Mouse (Mus musculus) heart, embryonic 11.5 days (tissue): ENCODE data around the gene Reps1. TPM values are rescaled to one million over a fixed set of nuclear protein-coding genes. Genes with fewer than 3 reads are reported as not detected.

Experiments used
- ATAC-seq: fragments of 200-750 bp; cut with Nextera tagmentation; replicated peaks from 2 replicates; pipeline ENCODE4 v1.8.0; 2017; ENCODE audit warnings: moderate library complexity; ENCODE audit not compliant: insufficient number of reproducible peaks, low FRiP score, low TSS enrichment
- H3K27ac ChIP-seq: fragments of 300-500 bp; sonication (generic); 2 replicates; pipeline ENCODE4 v1.5.1; 2014; ENCODE audit warnings: mild to moderate bottlenecking, low read depth, low read length
- H3K27me3 ChIP-seq: fragments of 300-500 bp; sonication (generic); 2 replicates; pipeline ENCODE4 v1.6.1; 2014; ENCODE audit warnings: mild to moderate bottlenecking, low read length, mixed read lengths; ENCODE audit not compliant: control insufficient read depth, insufficient read depth
- H3K36me3 ChIP-seq: fragments of 300-500 bp; sonication (generic); 2 replicates; pipeline ENCODE4 v1.6.1; 2014; ENCODE audit warnings: mild to moderate bottlenecking, low read length, moderate library complexity, mixed read lengths; ENCODE audit not compliant: control insufficient read depth, insufficient read depth
- H3K4me1 ChIP-seq: fragments of 300-500 bp; sonication (generic); 2 replicates; pipeline ENCODE4 v1.6.1; 2014; ENCODE audit warnings: low read length; ENCODE audit not compliant: control insufficient read depth, insufficient read depth
- H3K4me2 ChIP-seq: fragments of 300-500 bp; sonication (generic); 2 replicates; pipeline ENCODE4 v1.6.1; 2014; ENCODE audit warnings: mild to moderate bottlenecking, moderate library complexity
- H3K4me3 ChIP-seq: fragments of 300-500 bp; sonication (generic); 2 replicates; pipeline ENCODE4 v1.5.1; 2014; ENCODE audit warnings: low read depth, low read length
- H3K9ac ChIP-seq: fragments of 300-500 bp; sonication (generic); 2 replicates; pipeline ENCODE4 v1.6.1; 2014; ENCODE audit warnings: mild to moderate bottlenecking, low read depth, low read length, moderate library complexity
- H3K9me3 ChIP-seq: fragments of 300-500 bp; sonication (generic); replicated peaks from 2 replicates; pipeline ENCODE4 v1.6.1; 2016; ENCODE audit warnings: low read length; ENCODE audit not compliant: control insufficient read depth
- WGBS: fragments of 180-500 bp; shearing (Covaris S2); extraction: QIAGEN DNeasy Blood & Tissue Kit; methylation state at CpG from one replicate; pipeline ENCODE4 v1.1.7; 2014; ENCODE audit not compliant: insufficient replicate concordance; 5-methylcytosine and 5-hydroxymethylcytosine counted together
- polyA plus RNA-seq: library from polyadenylated mRNA; unstranded; fragments of >200 nt; fragmentation: Nextera tagmentation; extraction: Ambion mirVana; gene quantifications from 2 replicates; pipeline ENCODE4 v1.2.1, GENCODE M21; 2014

The Reps1 gene
- polyA plus RNA-seq, 1 experiment from 2014 or later = 20.3 TPM

GRCm38 (mm10) chr10:18090691-18091090 lies 35.0 kb downstream of the Reps1 start:
- Histone ChIP-seq H3K27me3 (no peaks in the 10 kb centered on the region), H3K4me3 (no peak overlapping the region), H3K9ac (no peak overlapping the region), H3K4me1 (no peaks in the 10 kb centered on the region), H3K27ac (no peak overlapping the region), H3K4me2 (no peak overlapping the region), H3K9me3 (no peaks in the 10 kb centered on the region), H3K36me3 (peaks cover 5% of the 10 kb centered on the region; the same call in 1 of the 2 replicates)
- ATAC-seq = no peak

DNA sequence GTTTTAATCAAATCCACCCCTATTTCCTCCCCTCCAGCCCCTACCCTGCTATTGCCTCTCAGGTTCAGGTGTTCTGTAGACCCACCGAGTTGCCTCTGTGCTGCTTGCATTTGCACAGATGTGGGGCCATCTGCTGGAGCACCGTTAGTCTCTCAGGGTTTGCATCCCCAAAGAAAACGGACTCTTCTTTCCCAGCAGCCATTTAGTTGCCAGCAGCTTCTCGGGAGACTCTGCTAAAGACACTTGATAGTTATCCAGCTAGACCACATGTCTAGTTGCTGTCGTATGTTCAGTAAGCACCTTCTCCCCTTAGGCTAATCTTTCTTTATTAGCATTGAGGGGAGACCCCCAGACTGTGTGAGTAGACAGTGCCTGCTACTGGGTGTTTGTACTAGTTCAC lies 46.5 kb downstream of the Reps1 start:
- ATAC-seq = no peak
- no peak overlapping the region for H3K4me3 ChIP-seq
- H3K4me2 ChIP-seq = no peak overlapping the region
- WGBS = 73% methylated on average over 5 of the region's 5 CpGs
- H3K27me3 ChIP-seq = no peaks in the 10 kb centered on the region
- H3K36me3 ChIP-seq = peaks cover 8% of the 10 kb centered on the region
- no peak overlapping the region for H3K27ac ChIP-seq
- H3K4me1 ChIP-seq = no peaks in the 10 kb centered on the region
- no peak overlapping the region for H3K9ac ChIP-seq
- no peaks in the 10 kb centered on the region for H3K9me3 ChIP-seq

- no peaks in the 10 kb centered on the region for H3K9me3 ChIP-seq
- 75% methylated on average over 5 of the region's 5 CpGs for WGBS
- H3K4me1 ChIP-seq = no peaks in the 10 kb centered on the region
- H3K36me3 ChIP-seq = peaks cover 7% of the 10 kb centered on the region
- no peak overlapping the region for H3K4me2 ChIP-seq
- H3K9ac ChIP-seq = no peak overlapping the region
- no peaks in the 10 kb centered on the region for H3K27me3 ChIP-seq
- no peak for ATAC-seq
- no peak overlapping the region for H3K4me3 ChIP-seq
- H3K27ac ChIP-seq = no peak overlapping the region
Measured at GRCm38 (mm10) chr10:18107471-18107870, 51.8 kb downstream of the Reps1 start.

DNA sequence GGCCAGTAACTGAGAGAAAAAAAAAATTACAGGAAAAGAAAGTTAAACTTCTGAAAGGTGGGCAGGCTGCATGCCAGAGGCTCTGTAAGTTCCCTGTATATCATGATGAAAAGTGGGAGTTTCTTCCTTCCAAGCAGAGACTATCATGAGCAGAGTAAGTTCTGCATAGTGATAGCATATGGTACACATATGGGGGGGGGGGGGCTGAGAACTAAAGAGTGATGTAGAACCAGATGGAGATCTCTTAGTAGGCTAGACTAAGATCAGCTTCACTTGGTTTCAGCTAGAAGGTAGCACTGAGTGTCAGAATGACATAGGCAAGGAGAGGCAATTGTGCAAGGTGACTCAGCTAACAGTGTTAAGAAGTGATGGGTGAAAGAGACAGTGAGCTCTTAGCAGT lies 55.3 kb downstream of the Reps1 start:
- H3K4me1 ChIP-seq = no peaks in the 10 kb centered on the region
- no peak overlapping the region for H3K9ac ChIP-seq
- ATAC-seq = no peak
- no peak overlapping the region for H3K27ac ChIP-seq
- no peak overlapping the region for H3K4me2 ChIP-seq
- no peak overlapping the region for H3K4me3 ChIP-seq
- no peaks in the 10 kb centered on the region for H3K27me3 ChIP-seq
- no peaks in the 10 kb centered on the region for H3K9me3 ChIP-seq
- no peaks in the 10 kb centered on the region for H3K36me3 ChIP-seq

GRCm38 (mm10) chr10:18113473-18114093 lies 57.9 kb downstream of the Reps1 start:
- no peak overlapping the region for H3K27ac ChIP-seq
- no peak overlapping the region for H3K4me3 ChIP-seq
- ATAC-seq = no peak
- H3K4me1 ChIP-seq = no peaks in the 10 kb centered on the region
- H3K4me2 ChIP-seq = no peak overlapping the region
- H3K9me3 ChIP-seq = no peaks in the 10 kb centered on the region
- WGBS = 84% methylated on average over 10 of the region's 10 CpGs
- 0 out of 2 replicates have a peak, but pooled peaks cover under 1% of the 10 kb centered on the region for H3K36me3 ChIP-seq
- no peaks in the 10 kb centered on the region for H3K27me3 ChIP-seq
- H3K9ac ChIP-seq = no peak overlapping the region

DNA sequence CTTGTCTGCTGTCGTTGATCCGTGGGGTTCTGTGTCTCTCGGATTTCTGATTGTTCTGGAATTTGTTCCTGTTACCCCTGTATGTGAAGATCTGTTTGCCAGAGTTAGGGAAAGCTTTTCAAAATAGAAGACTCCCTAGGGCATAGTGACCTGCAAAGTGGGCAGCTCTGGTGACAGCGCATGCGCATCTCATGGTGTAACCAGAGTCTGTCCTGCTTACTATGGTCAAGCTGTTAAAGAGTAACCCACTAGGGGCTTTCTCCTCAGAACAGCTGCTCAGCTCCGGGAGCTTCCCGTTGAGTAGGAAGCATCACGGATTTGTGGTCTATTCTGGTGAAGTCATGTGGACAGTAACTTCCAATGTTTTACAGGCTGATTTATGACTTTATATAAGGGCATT lies 62.7 kb downstream of the Reps1 start:
- Histone ChIP-seq H3K4me3 (no peak overlapping the region), H3K9me3 (no peaks in the 10 kb centered on the region), H3K27ac (no peak overlapping the region), H3K4me2 (no peak overlapping the region), H3K9ac (no peak overlapping the region), H3K27me3 (no peaks in the 10 kb centered on the region), H3K4me1 (no peaks in the 10 kb centered on the region), H3K36me3 (peaks cover 25% of the 10 kb centered on the region)
- 89% methylated on average over 8 of the region's 8 CpGs for WGBS
- no peak for ATAC-seq

- Histone ChIP-seq H3K9me3 (no peaks in the 10 kb centered on the region), H3K4me2 (no peak overlapping the region), H3K27me3 (no peaks in the 10 kb centered on the region), H3K36me3 (no peaks in the 10 kb centered on the region), H3K4me3 (no peak overlapping the region), H3K9ac (no peak overlapping the region), H3K4me1 (no peaks in the 10 kb centered on the region), H3K27ac (no peak overlapping the region)
- WGBS = 91% methylated on average over 5 of the region's 5 CpGs
- ATAC-seq = no peak
Measured at GRCm38 (mm10) chr10:18130276-18130675, 74.6 kb downstream of the Reps1 start.

DNA sequence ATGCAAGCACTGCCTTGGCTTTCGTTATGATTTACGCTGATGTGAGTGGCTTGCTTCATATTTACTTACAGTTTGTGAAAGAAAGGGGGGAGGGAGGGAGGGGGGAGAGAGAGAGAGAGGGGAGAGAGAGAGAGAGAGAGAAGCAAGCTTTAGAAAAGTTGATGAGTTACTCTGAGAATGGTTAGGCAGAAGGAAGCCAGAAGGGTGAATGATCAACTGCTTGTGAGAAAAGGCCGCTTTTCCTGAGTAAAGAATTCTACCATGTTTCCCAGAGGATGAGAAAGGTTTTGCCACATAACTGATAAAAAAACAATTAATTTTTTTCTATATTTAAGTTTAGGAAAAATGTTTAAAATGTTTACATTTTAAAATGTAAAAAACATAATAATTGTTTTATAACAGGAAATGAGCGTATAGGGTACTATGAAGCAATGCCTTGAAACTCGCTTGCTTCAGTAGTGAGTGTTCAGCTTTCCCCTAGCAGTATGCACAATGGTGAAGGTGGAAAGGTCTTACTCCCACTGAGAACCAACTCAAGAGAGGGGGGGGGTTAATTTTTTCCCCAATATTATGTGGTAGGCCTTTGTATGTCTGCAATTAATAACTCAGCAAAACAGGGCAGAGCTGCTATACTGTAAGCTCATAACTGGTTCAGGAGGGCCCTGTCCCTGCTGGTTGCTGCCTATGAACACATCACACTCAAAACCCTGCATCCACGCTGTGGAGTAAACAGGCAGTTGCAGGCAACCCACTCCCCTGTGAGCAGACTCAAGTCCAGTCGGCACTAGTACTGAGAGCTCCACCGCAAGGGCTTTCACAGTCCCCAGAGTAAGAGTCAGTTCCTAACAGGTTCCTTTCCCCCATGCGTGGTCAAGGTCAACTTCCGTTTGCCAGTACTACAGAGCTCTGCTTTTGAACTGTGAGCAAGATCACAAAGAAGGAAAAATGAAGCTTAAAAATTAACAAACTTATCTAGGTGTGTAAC lies 76.3 kb downstream of the Reps1 start:
- Histone ChIP-seq H3K9me3 (no peaks in the 10 kb centered on the region), H3K36me3 (no peaks in the 10 kb centered on the region), H3K27me3 (no peaks in the 10 kb centered on the region), H3K27ac (no peak overlapping the region), H3K4me2 (no peak overlapping the region), H3K9ac (no peak overlapping the region), H3K4me1 (no peaks in the 10 kb centered on the region), H3K4me3 (no peak overlapping the region)
- no peak for ATAC-seq
- WGBS = 89% methylated on average over 10 of the region's 10 CpGs
